9 mouse cellular contexts compared by ENCODE assay signal in genomic region chr4:45789263-45789958, GRCm38 (mm10). TPM values are rescaled to one million over a fixed set of nuclear protein-coding genes. Genes with fewer than 3 reads are reported as not detected.
DNase-seq lines count a peak whose midpoint lies in the region; ATAC-seq and TF ChIP-seq lines count a peak whose summit lies in the region.
"Had no signal": no experiment of that assay in that cellular context is flagged by ENCODE, and none has a peak within 500 bp of the region (broad histone marks: within the 10 kb centered on the region; RNA-seq: fewer than 3 reads in every experiment).

No protein-coding gene starts in this region.

- H3K27ac ChIP-seq in forebrain, embryonic 10.5 days, result peak overlapping the region; percentile 36; the same call in 1 of the 2 replicates
- no peak overlapping the region for H3K27ac ChIP-seq in forebrain, embryonic 11.5 days (ENCODE audit: low read depth, low read length)
- no peak overlapping the region for H3K27ac ChIP-seq in cerebellum, adult 2 months (ENCODE audit: insufficient read depth, low read length)
- no peak overlapping the region for H3K27ac ChIP-seq in thymus, adult 2 months (ENCODE audit: control insufficient read depth, insufficient read depth, low read length)
- H3K27ac ChIP-seq: limb, embryonic 15.5 days had no signal

- H3K4me3 ChIP-seq in forebrain, embryonic 10.5 days, result no peak overlapping the region
- no peak overlapping the region for H3K4me3 ChIP-seq in forebrain, embryonic 11.5 days (ENCODE audit: low read depth, low read length)
- no peak overlapping the region for H3K4me3 ChIP-seq in cerebellum, adult 2 months (replicated peaks; ENCODE audit: insufficient read depth, low read depth, low read length)
- no peak overlapping the region for H3K4me3 ChIP-seq in thymus, adult 2 months (ENCODE audit: control insufficient read depth, insufficient read depth, low read length)
- H3K4me3 ChIP-seq: limb, embryonic 15.5 days had no signal

- peaks cover 32% of the 10 kb centered on the region for H3K4me1 ChIP-seq in forebrain, embryonic 10.5 days
- 0 out of 2 replicates have a peak, but pooled peaks cover 2% of the 10 kb centered on the region for H3K4me1 ChIP-seq in forebrain, embryonic 11.5 days (replicated peaks; ENCODE audit: control insufficient read depth, insufficient read depth, low read length)
- peaks cover 16% of the 10 kb centered on the region for H3K4me1 ChIP-seq in cerebellum, adult 2 months (ENCODE audit: control insufficient read depth, insufficient read depth, low read length)
- peaks cover 12% of the 10 kb centered on the region; the same call in 1 of the 2 replicates for H3K4me1 ChIP-seq in thymus, adult 2 months (replicated peaks; ENCODE audit: control insufficient read depth, insufficient read depth, low read length)
- H3K4me1 ChIP-seq: limb, embryonic 15.5 days had no signal

- H3K9me3 ChIP-seq in forebrain, embryonic 10.5 days, result no peaks in the 10 kb centered on the region
- no peaks in the 10 kb centered on the region for H3K9me3 ChIP-seq in forebrain, embryonic 11.5 days (ENCODE audit: control insufficient read depth, low read length)
- H3K9me3 ChIP-seq: limb, embryonic 15.5 days had no signal

- no peak for ATAC-seq in forebrain, embryonic 11.5 days (replicated peaks; ENCODE audit: low FRiP score)
- peak; percentile 59 for ATAC-seq in megakaryocyte progenitor cell, adult 5-6 weeks (replicated peaks; ENCODE audit: poor library complexity)

- H3K27me3 ChIP-seq in forebrain, embryonic 10.5 days (ENCODE audit: poor library complexity, severe bottlenecking), result peaks cover 16% of the 10 kb centered on the region; the same call in 1 of the 2 replicates
- H3K27me3 ChIP-seq in forebrain, embryonic 11.5 days (ENCODE audit: control insufficient read depth, insufficient read depth, low read length), result no peaks in the 10 kb centered on the region
- peaks cover 2% of the 10 kb centered on the region; the same call in 1 of the 2 replicates for H3K27me3 ChIP-seq in cerebellum, adult 2 months (ENCODE audit: control insufficient read depth, insufficient read depth, low read length)
- H3K27me3 ChIP-seq in thymus, adult 2 months (ENCODE audit: control insufficient read depth, insufficient read depth, low read length), result no peaks in the 10 kb centered on the region

- no peaks in the 10 kb centered on the region for H3K36me3 ChIP-seq in forebrain, embryonic 10.5 days (replicated peaks)
- H3K36me3 ChIP-seq in forebrain, embryonic 11.5 days (ENCODE audit: control insufficient read depth, insufficient read depth, low read length), result no peaks in the 10 kb centered on the region
- H3K36me3 ChIP-seq in thymus, adult 2 months (ENCODE audit: control insufficient read depth, insufficient read depth, low read length), result no peaks in the 10 kb centered on the region
- H3K36me3 ChIP-seq: limb, embryonic 15.5 days had no signal

- H3K4me2 ChIP-seq in forebrain, embryonic 11.5 days (ENCODE audit: low read depth, low read length, severe bottlenecking), result no peak overlapping the region
- H3K4me2 ChIP-seq: limb, embryonic 15.5 days had no signal

- no peak overlapping the region for H3K9ac ChIP-seq in forebrain, embryonic 11.5 days (ENCODE audit: low read length)
- H3K9ac ChIP-seq: limb, embryonic 15.5 days had no signal

- no peak for TF ChIP-seq POLR2A in cerebellum, adult 2 months (IDR thresholded peaks at IDR 0.05; ENCODE audit: borderline replicate concordance, insufficient read depth, low read length)
- no peak for TF ChIP-seq POLR2A in thymus, adult 2 months (IDR thresholded peaks at IDR 0.05; ENCODE audit: control insufficient read depth, extremely low read depth, insufficient read depth, low read length, poor library complexity)

- DNase-seq in forebrain, embryonic 10.5 days (ENCODE audit: extremely low spot score, low spot score), result no peak
- DNase-seq in forebrain, embryonic 11.5 days (ENCODE audit: low spot score), result no peak
- DNase-seq in cerebellum, adult 2 months, result peak; percentile 75 to 86
- DNase-seq in heart, adult 9 months (ENCODE audit: low spot score in 2 of 2), result peak; percentile 17 to 24
- DNase-seq in layer of hippocampus, adult 18-20 months (ENCODE audit: low spot score in 2 of 2), result peak; percentile 33 to 47
- DNase-seq in gastrocnemius, postnatal 10 days, result no peak
- DNase-seq in thymus, adult 2 months, result no peak

- TF ChIP-seq CTCF in cerebellum, adult 2 months (IDR thresholded peaks at IDR 0.05; ENCODE audit: borderline replicate concordance, insufficient read depth, low read depth, low read length), result no peak
- no peak for TF ChIP-seq CTCF in thymus, adult 2 months (IDR thresholded peaks at IDR 0.05; ENCODE audit: borderline replicate concordance, control insufficient read depth, extremely low read depth, insufficient read depth, low read length, poor library complexity)

- 77% methylated on average over 13 of the region's 13 CpGs for WGBS in forebrain, embryonic 10.5 days
- 71% methylated on average over 13 of the region's 13 CpGs for WGBS in forebrain, embryonic 11.5 days
- WGBS in cerebellum, adult 2 months, result 8% methylated on average over 13 of the region's 13 CpGs
- WGBS in thymus, adult 2 months, result 53% methylated on average over 13 of the region's 13 CpGs

RNA-seq across cellular contexts. Expression of gene Aldh1b1, which starts 9.4 kb away (rescaled TPM):
- 3.6 and 4.3 TPM in 2 replicates for polyA plus RNA-seq in forebrain, embryonic 10.5 days (2016; fragmentation: Nextera tagmentation; extraction: Ambion mirVana)
- polyA plus RNA-seq in forebrain, embryonic 11.5 days (2014; fragmentation: Nextera tagmentation; extraction: Ambion mirVana), result 5.0 and 5.2 TPM in 2 replicates
- 2.7 and 2.8 TPM in 2 replicates for polyA plus RNA-seq in cerebellum, adult 2 months (2012; rRNA removed)
- total RNA-seq in layer of hippocampus, adult 18-20 months (2021), result 1 to 10 TPM; 7.4 to 8.5 TPM
- total RNA-seq in megakaryocyte progenitor cell, adult 5-6 weeks (2015), result 5.4 and 7.5 TPM in 2 replicates
- 21.9 and 28.6 TPM in 2 replicates for total RNA-seq in megakaryocyte progenitor cell, adult 5-6 weeks (2017)
- 1 to 10 TPM; 1.8 to 2.5 TPM for total RNA-seq in gastrocnemius, postnatal 10 days (2021)
- 9.6 and 11.1 TPM in 2 replicates for polyA plus RNA-seq in thymus, adult 2 months (2012; rRNA removed)

RNA-seq across cellular contexts. Expression of gene Igfbpl1, which starts 37.3 kb away (rescaled TPM):
- polyA plus RNA-seq in forebrain, embryonic 10.5 days (2016; fragmentation: Nextera tagmentation; extraction: Ambion mirVana), result 16.7 and 18.7 TPM in 2 replicates
- polyA plus RNA-seq in forebrain, embryonic 11.5 days (2014; fragmentation: Nextera tagmentation; extraction: Ambion mirVana), result 83.2 and 84.0 TPM in 2 replicates
- 0.38 and 0.51 TPM in 2 replicates for polyA plus RNA-seq in cerebellum, adult 2 months (2012; rRNA removed)
- total RNA-seq in layer of hippocampus, adult 18-20 months (2021), result 1 to 10 TPM in 1 of 2 experiments, under 1 TPM in 1; 0.43 to 1.4 TPM
- not detected in 2 replicates for total RNA-seq in megakaryocyte progenitor cell, adult 5-6 weeks (2015)
- total RNA-seq in megakaryocyte progenitor cell, adult 5-6 weeks (2017), result not detected in 2 replicates
- total RNA-seq in gastrocnemius, postnatal 10 days (2021), result under 1 TPM in 1 of 2 experiments, not detected in 1; 0.11 TPM
- 0.15 and 0.27 TPM in 2 replicates for polyA plus RNA-seq in thymus, adult 2 months (2012; rRNA removed)

RNA-seq across cellular contexts. Expression of gene Stra6l, which starts 59.1 kb away (rescaled TPM):
- polyA plus RNA-seq in forebrain, embryonic 10.5 days (2016; fragmentation: Nextera tagmentation; extraction: Ambion mirVana), result 0.07 and 0.16 TPM in 2 replicates
- polyA plus RNA-seq in forebrain, embryonic 11.5 days (2014; fragmentation: Nextera tagmentation; extraction: Ambion mirVana), result 0.37 and 0.56 TPM in 2 replicates
- 0.03 and 0.05 TPM in 2 replicates for polyA plus RNA-seq in cerebellum, adult 2 months (2012; rRNA removed)
- not detected for total RNA-seq in layer of hippocampus, adult 18-20 months (2021)
- total RNA-seq in megakaryocyte progenitor cell, adult 5-6 weeks (2015), result 0.24 TPM in 1 of 2 replicates, not detected in the other
- 0.07 TPM in 1 of 2 replicates, not detected in the other for total RNA-seq in megakaryocyte progenitor cell, adult 5-6 weeks (2017)
- under 1 TPM in 1 of 2 experiments, not detected in 1; 0.14 TPM for total RNA-seq in gastrocnemius, postnatal 10 days (2021)
- 1.3 and 1.7 TPM in 2 replicates for polyA plus RNA-seq in thymus, adult 2 months (2012; rRNA removed)

Comparison
In these comparisons a context has a peak if more than half of its experiments do, and no peak if none do; other contexts are left out.
1. DNase-seq: peak in cerebellum, adult 2 months (2 of 2), heart, adult 9 months (2 of 2) and layer of hippocampus, adult 18-20 months (2 of 2); none in forebrain, embryonic 10.5 days (single experiment), forebrain, embryonic 11.5 days (single experiment), gastrocnemius, postnatal 10 days (single experiment) and thymus, adult 2 months (single experiment).
2. RNA of gene Igfbpl1, which starts 37.3 kb away (polyA plus RNA-seq): 83.2 to 84.0 TPM in forebrain, embryonic 11.5 days and 16.7 to 18.7 TPM in forebrain, embryonic 10.5 days; 0.38 to 0.51 TPM in cerebellum, adult 2 months and 0.15 to 0.27 TPM in thymus, adult 2 months; every median in the first group is over 10 times any median in the second.